Mouse (Mus musculus) liver, embryonic 14.5 days (tissue): ENCODE data around the gene Chn2.

Source experiments
- CTCF ChIP-seq: IDR thresholded peaks from 2 replicates; pipeline ENCODE4 v1.5.1; 2016; ENCODE audit warnings: antibody characterized with exemption, low read depth, control low read depth
- EP300 ChIP-seq: IDR thresholded peaks from 2 replicates; pipeline ENCODE4 v1.6.1; 2016; ENCODE audit warnings: antibody characterized with exemption, low read depth

DNA sequence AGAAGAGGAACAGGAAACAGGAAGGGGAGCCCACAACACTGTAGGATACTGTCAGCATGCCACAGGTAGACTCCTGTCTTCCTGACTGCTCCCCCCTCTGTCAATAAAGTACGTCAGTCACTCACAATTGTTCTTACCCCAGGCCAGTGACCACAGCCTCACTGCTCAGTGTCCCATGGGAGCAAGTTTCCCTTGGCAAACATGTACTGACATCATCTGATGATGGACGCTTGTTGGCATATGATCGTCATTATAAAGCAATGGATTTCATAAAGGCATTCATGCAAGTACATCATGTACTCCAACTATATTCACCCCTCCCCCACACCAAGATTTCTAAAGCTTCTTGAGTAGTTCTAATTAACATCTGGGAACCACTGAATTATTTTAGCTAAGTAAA is 218.2 kb downstream of the Chn2 start:
- TF ChIP-seq CTCF (no peak), EP300 (no peak)
